Mouse (Mus musculus): Measurements from ENCODE around the gene Pfkfb4. TPM values are rescaled to one million over a fixed set of nuclear protein-coding genes. Genes with fewer than 3 reads are reported as not detected.
A peak's percentile ranks its signal among the peaks of the same experiment; 100 is the strongest.

Gene Pfkfb4
- total RNA-seq, 2 experiments from 2014 or later: 1.6 to 9.2 TPM

- ATAC-seq (replicated peaks; ENCODE audit: low FRiP score, poor library complexity, severe bottlenecking): no peak
Measured at GRCm38 (mm10) chr9:109053851-109054250, 62.3 kb downstream of the Pfkfb4 start.

GRCm38 (mm10) chr9:109054712-109055111 lies 63.1 kb downstream of the Pfkfb4 start:
- ATAC-seq (replicated peaks; ENCODE audit: low FRiP score, poor library complexity, severe bottlenecking): no peak

GRCm38 (mm10) chr9:109055271-109056030 lies 63.9 kb downstream of the Pfkfb4 start:
- ATAC-seq (replicated peaks; ENCODE audit: low FRiP score, poor library complexity, severe bottlenecking): no peak

DNA sequence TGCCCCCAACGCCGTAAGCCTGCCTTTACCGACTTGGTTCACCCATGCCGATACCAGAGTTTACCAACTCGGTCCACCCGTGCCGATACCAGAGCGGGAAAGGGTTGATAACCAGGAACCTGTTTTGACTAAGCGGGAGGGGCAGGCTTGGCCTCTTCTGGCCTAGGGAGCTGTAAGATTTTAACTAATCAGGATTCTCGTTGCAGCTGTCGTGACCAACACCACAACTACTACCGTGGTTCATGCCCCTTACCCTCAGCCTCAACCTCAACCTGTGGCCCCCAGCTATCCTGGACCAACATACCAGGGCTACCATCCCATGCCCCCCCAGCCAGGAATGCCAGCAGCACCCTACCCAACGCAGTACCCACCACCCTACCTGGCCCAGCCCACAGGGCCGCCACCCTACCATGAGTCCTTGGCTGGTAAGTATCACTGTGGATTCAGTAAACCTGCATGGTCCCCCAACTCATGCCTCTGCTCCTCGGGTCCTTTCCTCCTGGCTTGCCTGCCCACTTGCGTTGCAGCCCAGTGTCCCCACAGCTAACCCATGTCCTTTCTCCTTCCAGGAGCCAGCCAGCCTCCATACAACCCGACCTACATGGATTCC lies 64.6 kb downstream of the Pfkfb4 start:
- ATAC-seq (replicated peaks; ENCODE audit: low FRiP score, poor library complexity, severe bottlenecking): no peak

DNA sequence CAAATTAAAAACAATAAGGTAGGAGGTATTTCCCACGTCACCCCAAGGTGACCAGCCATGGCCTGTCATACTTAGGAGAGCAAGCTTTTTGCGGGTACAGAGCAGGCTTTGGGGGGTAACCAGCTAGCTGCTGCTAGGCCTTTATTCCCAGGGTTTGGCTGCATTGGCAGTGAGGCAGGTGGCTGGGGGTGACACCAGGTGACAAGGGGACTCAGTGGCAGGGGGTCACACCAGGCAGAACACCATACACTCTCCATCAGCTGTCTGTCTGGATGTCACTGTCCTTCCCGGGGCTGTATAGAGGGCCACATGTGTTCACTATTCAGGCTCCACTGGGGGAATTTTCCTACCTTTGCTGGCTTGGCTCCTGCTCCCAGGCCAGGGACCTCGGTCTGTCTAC lies 65.3 kb downstream of the Pfkfb4 start:
- ATAC-seq (replicated peaks; ENCODE audit: low FRiP score, poor library complexity, severe bottlenecking): no peak

DNA sequence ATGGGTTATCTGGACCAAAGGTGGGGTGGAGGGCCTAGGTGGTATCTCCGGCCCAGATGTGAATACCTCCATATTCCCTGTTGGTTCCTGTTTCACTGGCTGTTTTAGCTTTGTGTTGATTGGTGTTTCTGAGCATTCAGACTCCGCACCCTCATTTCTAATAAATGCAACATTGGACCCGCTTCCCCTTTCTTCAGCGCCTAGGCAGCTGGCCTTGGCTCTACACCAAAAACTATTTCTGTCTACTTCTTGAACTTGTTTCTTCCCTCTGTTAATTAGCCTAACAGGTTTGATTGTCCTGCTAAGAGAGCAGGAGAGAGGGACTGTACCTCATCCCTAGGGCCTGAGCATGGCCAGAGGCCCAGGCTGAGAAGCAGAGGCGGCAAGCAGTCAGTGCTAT lies 66.0 kb downstream of the Pfkfb4 start:
- no peak for ATAC-seq (replicated peaks; ENCODE audit: low FRiP score, poor library complexity, severe bottlenecking)

DNA sequence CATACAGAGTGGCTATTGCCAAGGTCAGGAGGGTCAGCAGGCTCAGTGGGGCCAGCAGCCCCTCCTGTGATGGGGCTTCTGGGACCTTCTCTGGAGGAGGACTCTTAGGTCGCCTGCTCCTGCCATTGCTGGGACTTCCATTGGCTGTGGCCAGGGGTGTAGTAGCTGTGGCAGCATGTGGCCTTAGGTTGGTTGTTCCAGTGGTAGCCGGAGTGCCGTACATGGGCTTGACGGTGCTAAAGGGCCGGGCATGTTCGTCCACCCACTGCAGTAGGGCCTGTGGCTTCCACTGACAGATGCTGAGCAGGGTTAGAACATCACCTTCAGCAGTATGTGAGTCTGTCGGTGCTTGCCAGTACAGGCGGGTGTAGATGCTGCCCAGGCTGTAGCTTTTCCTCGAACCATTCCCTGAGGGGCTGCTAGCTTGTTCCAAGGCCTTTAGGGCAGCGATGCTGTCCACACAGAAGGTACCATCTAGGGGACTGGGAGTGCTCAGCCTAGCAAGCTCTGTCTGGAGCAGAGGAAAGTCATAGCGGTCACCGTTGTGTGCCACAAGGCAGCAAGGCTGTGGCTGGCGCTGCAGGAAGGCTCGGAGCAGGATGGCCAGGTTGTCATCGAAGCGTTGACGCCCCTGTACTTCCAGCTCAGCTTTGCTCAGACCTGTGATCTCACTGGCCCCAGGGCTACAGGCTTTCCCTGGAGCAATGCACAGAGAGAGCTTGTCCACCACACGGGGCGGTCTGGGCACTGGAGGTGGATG lies 66.6 kb downstream of the Pfkfb4 start:
- no peak for ATAC-seq (replicated peaks; ENCODE audit: low FRiP score, poor library complexity, severe bottlenecking)

GRCm38 (mm10) chr9:109059136-109059903 lies 67.7 kb downstream of the Pfkfb4 start, which contains the start of gene Trex1:
Gene Trex1 (minus strand): TSS chr9:109059734.
- ATAC-seq (replicated peaks; ENCODE audit: low FRiP score, poor library complexity, severe bottlenecking): peak; percentile 94

DNA sequence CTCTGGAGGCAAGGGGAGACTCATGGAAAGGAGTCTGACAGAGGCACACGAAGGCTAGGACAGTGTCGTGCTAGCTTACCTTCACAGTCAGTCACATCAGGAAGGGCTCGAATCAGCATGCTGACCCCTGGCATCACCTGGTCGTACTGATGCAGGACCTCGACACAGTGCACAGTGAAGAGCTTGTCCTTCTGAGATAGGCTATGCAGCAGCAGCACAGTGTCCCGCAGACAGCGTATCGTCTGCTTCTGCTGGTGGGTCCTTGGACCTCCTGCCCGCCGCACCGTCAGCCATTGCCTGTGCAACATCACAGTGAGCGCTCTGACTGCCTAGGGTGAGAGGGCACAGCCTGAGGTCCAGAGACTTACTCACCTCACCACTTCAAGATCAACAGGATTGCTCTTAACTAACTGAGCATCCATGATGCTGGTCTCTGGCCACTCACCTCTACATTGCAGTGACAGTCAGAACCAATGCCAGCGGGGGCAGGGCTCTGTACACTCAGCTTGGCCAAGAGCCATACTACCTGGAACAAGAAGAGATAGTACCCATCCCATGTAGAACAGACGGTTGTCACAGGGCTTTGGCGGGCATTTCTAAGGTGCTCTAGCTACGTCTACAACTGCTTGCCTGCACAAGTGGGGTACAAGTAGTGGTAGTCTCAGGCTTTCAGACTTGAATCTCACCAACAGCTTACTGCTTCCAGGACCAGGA lies 68.8 kb downstream of the Pfkfb4 start:
- ATAC-seq (replicated peaks; ENCODE audit: low FRiP score, poor library complexity, severe bottlenecking): no peak

GRCm38 (mm10) chr9:109060898-109061295 lies 69.3 kb downstream of the Pfkfb4 start:
- ATAC-seq (replicated peaks; ENCODE audit: low FRiP score, poor library complexity, severe bottlenecking): no peak

DNA sequence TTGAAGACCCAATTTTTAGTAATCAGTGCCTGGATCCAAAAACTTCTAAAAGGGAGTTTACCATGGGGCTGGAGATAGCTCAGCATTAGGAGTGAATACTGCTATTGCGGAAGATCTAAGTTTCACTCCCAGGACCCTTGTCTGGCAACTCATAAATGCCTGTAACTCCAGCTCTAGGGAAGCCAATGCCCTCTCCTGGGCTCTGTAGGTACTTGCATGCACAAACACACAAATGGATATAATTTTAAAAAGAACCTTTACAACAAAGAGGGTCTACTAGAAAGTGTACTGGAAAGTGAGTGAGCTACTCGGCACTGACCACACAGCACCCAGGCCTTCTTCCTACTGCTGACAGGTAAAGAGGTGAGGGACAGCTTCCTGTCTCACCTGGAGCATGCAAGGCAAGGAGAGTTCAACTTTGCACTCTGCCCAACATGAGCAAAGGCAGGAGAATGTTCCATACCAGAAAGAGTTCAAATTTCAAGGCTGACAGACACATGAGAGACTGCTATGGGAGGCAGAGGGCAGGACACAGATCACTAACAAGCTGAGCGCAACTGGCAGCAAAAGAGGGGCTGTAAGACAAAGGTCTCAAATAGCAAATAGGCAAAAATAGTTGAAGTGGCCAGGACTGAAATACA lies 76.6 kb downstream of the Pfkfb4 start:
- no peak for ATAC-seq (replicated peaks; ENCODE audit: low FRiP score, poor library complexity, severe bottlenecking)

DNA sequence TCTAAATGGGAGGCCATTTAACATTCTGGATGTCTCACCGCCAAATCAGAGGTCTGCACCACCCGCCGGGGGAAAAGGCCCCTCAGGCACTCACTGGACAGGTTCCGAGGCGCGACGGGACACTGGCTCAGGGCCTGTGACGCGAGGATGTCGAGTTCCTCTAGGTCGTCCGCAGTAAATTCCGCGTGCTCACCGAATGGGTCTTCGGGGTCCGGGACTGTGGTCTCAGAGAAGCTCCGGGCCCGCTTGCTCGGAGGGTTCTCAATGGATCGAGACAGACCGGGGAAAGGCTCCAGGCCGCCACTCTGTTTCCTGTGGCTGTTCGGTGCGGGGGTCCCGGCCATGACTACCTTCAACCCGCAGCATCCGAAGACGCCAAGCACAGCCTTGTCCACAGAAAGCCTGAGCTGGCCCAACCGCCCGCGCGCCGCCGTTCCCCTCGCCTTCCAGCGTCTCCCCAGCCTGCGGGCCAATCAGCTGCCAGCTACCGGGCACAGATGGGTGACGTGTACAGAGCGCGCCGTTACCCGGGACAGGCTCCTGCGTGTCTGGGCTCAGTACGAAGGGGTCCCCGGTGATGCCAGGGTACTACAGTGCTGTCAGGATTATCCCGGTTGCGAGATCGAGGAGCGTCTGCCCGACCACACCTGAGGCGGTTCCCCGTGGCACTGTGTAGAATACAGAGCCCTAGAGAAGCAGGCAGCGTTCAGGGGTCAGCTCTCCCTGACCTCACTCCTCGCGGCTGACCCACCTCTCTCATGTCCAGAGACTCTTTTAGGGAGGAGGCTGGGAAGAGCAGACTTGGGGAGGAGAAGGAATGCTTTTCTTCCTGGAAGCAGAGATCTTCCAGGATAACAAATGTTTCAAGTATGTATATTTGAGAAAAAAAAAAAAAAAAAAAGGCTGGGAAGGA lies 82.3 kb downstream of the Pfkfb4 start, which contains the start of gene Atrip:
Atrip (minus strand) TSS at position 464 of the 913 bp plus-strand sequence.
- ATAC-seq (replicated peaks; ENCODE audit: low FRiP score, poor library complexity, severe bottlenecking): peak; percentile 100

GRCm38 (mm10) chr9:109080516-109080915 lies 88.9 kb downstream of the Pfkfb4 start:
- ATAC-seq (replicated peaks; ENCODE audit: low FRiP score, poor library complexity, severe bottlenecking): no peak

DNA sequence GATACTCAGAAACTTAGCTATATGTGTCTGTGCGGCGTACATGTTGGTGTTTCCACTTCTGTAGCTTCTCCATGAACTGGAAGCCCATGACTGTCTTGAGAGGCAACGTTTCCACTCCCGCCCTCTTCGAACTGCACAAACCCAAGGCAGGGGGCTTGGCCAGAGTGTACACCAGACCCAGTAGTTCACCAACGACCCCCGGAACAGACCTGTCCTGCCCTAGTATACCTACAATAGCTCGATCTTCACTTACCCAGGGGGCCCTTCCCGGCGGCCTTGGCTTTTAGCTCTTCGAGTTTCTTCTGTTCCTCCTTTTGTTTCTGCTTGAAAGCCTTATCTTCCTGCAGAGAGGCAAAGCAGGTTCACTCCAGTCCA lies 90.2 kb downstream of the Pfkfb4 start:
- 0 out of 2 replicates have a peak, but pooled peaks have one; percentile 11 for ATAC-seq (replicated peaks; ENCODE audit: low FRiP score, poor library complexity, severe bottlenecking)
